Mouse (Mus musculus) neural tube, embryonic 12.5 days (tissue): ENCODE measurements around the gene Tspo. TPM values are rescaled to one million over a fixed set of nuclear protein-coding genes. Genes with fewer than 3 reads are reported as not detected.

Source experiments
- ATAC-seq: fragments of 200-750 bp; cut with Nextera tagmentation; 2 replicates; pipeline ENCODE4 v1.8.0; 2017; ENCODE audit warnings: low read depth, mild to moderate bottlenecking, moderate TSS enrichment, moderate library complexity; ENCODE audit not compliant: low FRiP score
- H3K27ac ChIP-seq: fragments of 300-500 bp; sonication (generic); 2 replicates; pipeline ENCODE4 v1.5.1; 2016
- H3K27me3 ChIP-seq: fragments of 300-500 bp; sonication (generic); replicated peaks from 2 replicates; pipeline ENCODE4 v1.6.1; 2016; ENCODE audit warnings: mild to moderate bottlenecking
- H3K36me3 ChIP-seq: fragments of 300-500 bp; sonication (generic); 2 replicates; pipeline ENCODE4 v1.6.1; 2016; ENCODE audit warnings: mild to moderate bottlenecking
- H3K4me1 ChIP-seq: fragments of 300-500 bp; sonication (generic); 2 replicates; pipeline ENCODE4 v1.6.1; 2016
- H3K4me2 ChIP-seq: fragments of 300-500 bp; sonication (generic); replicated peaks from 2 replicates; pipeline ENCODE4 v1.6.1; 2016; ENCODE audit warnings: mild to moderate bottlenecking
- H3K4me3 ChIP-seq: fragments of 300-500 bp; sonication (generic); 2 replicates; pipeline ENCODE4 v1.5.1; 2016
- H3K9ac ChIP-seq: fragments of 300-500 bp; sonication (generic); 2 replicates; pipeline ENCODE4 v1.6.1; 2016; ENCODE audit warnings: mild to moderate bottlenecking
- H3K9me3 ChIP-seq: fragments of 300-500 bp; sonication (generic); 2 replicates; pipeline ENCODE4 v1.6.1; 2016; ENCODE audit warnings: mild to moderate bottlenecking
- WGBS: fragments of 180-500 bp; shearing (Covaris S2); methylation state at CpG from one replicate; pipeline ENCODE4 v1.1.7; 2016; 5-methylcytosine and 5-hydroxymethylcytosine counted together
- polyA plus RNA-seq: library from polyadenylated mRNA; unstranded; fragments of >200 nt; fragmentation: Nextera tagmentation; extraction: Ambion mirVana; gene quantifications from 2 replicates; pipeline ENCODE4 v1.2.1, GENCODE M21; 2016

Tspo gene
- polyA plus RNA-seq, 1 experiment from 2014 or later: 15.7 TPM

GRCm38 (mm10) chr15:83529765-83530164 lies 33.6 kb upstream of the Tspo start:
- H3K27me3 ChIP-seq: peaks cover 35% of the 10 kb centered on the region
- peaks cover 8% of the 10 kb centered on the region for H3K4me1 ChIP-seq

GRCm38 (mm10) chr15:83530233-83530632 lies 33.2 kb upstream of the Tspo start:
- Histone ChIP-seq H3K4me2 (no peak overlapping the region), H3K4me1 (peaks cover 8% of the 10 kb centered on the region), H3K4me3 (no peak overlapping the region), H3K9ac (no peak overlapping the region), H3K9me3 (no peaks in the 10 kb centered on the region), H3K36me3 (no peaks in the 10 kb centered on the region), H3K27ac (no peak overlapping the region), H3K27me3 (peaks cover 31% of the 10 kb centered on the region)
- 77% methylated on average over 9 of the region's 9 CpGs for WGBS
- no peak for ATAC-seq

More at GRCm38 (mm10) chr15:83529765-83530164, 33.6 kb upstream of the Tspo start:
- Histone ChIP-seq H3K9ac (no peak overlapping the region), H3K9me3 (no peaks in the 10 kb centered on the region), H3K4me2 (no peak overlapping the region), H3K36me3 (no peaks in the 10 kb centered on the region), H3K4me3 (no peak overlapping the region), H3K27ac (no peak overlapping the region)
- 74% methylated on average over 5 of the region's 5 CpGs for WGBS
- ATAC-seq: no peak

GRCm38 (mm10) chr15:83530688-83531087 lies 32.7 kb upstream of the Tspo start:
- Histone ChIP-seq H3K4me2 (no peak overlapping the region), H3K27me3 (peaks cover 26% of the 10 kb centered on the region), H3K9me3 (no peaks in the 10 kb centered on the region), H3K36me3 (no peaks in the 10 kb centered on the region), H3K27ac (no peak overlapping the region), H3K4me1 (peaks cover 8% of the 10 kb centered on the region), H3K9ac (no peak overlapping the region), H3K4me3 (no peak overlapping the region)
- WGBS: 70% methylated on average over 6 of the region's 6 CpGs
- no peak for ATAC-seq

- H3K27me3 ChIP-seq: peaks cover 17% of the 10 kb centered on the region
- no peak overlapping the region for H3K9ac ChIP-seq
- peaks cover 4% of the 10 kb centered on the region for H3K4me1 ChIP-seq
- H3K4me2 ChIP-seq: no peak overlapping the region
- no peak overlapping the region for H3K4me3 ChIP-seq
- WGBS: 82% methylated on average over 5 of the region's 5 CpGs
- H3K27ac ChIP-seq: no peak overlapping the region
- ATAC-seq: no peak
- H3K9me3 ChIP-seq: no peaks in the 10 kb centered on the region
- H3K36me3 ChIP-seq: no peaks in the 10 kb centered on the region
Observed at GRCm38 (mm10) chr15:83531961-83532469, 31.4 kb upstream of the Tspo start.

- H3K9me3 ChIP-seq: no peaks in the 10 kb centered on the region
- no peak for ATAC-seq
- no peak overlapping the region for H3K27ac ChIP-seq
- WGBS: 75% methylated on average over 7 of the region's 7 CpGs
- no peaks in the 10 kb centered on the region; the same call in 1 of the 2 replicates for H3K4me1 ChIP-seq
- no peaks in the 10 kb centered on the region for H3K36me3 ChIP-seq
- H3K9ac ChIP-seq: no peak overlapping the region
- H3K27me3 ChIP-seq: peaks cover 11% of the 10 kb centered on the region
- H3K4me3 ChIP-seq: no peak overlapping the region
- H3K4me2 ChIP-seq: no peak overlapping the region
Observed at GRCm38 (mm10) chr15:83532606-83533005, 30.8 kb upstream of the Tspo start.

GRCm38 (mm10) chr15:83534960-83535889 lies 28.2 kb upstream of the Tspo start:
- ATAC-seq: no peak
- H3K4me1 ChIP-seq: no peaks in the 10 kb centered on the region; the same call in 1 of the 2 replicates
- H3K27me3 ChIP-seq: no peaks in the 10 kb centered on the region
- no peak overlapping the region for H3K4me3 ChIP-seq
- no peak overlapping the region for H3K27ac ChIP-seq
- H3K4me2 ChIP-seq: no peak overlapping the region
- H3K36me3 ChIP-seq: no peaks in the 10 kb centered on the region
- H3K9ac ChIP-seq: no peak overlapping the region
- no peaks in the 10 kb centered on the region for H3K9me3 ChIP-seq
- WGBS: 80% methylated on average over 17 of the region's 17 CpGs

- Histone ChIP-seq H3K9ac (no peak overlapping the region), H3K36me3 (no peaks in the 10 kb centered on the region), H3K4me2 (no peak overlapping the region), H3K4me1 (no peaks in the 10 kb centered on the region; the same call in 1 of the 2 replicates), H3K4me3 (no peak overlapping the region), H3K27ac (no peak overlapping the region), H3K9me3 (no peaks in the 10 kb centered on the region), H3K27me3 (no peaks in the 10 kb centered on the region)
- no peak for ATAC-seq
- WGBS: 83% methylated on average over 6 of the region's 6 CpGs
Observed at GRCm38 (mm10) chr15:83535890-83536231, 27.5 kb upstream of the Tspo start.

GRCm38 (mm10) chr15:83538855-83539254 lies 24.5 kb upstream of the Tspo start:
- no peak overlapping the region for H3K9ac ChIP-seq
- no peak overlapping the region for H3K4me3 ChIP-seq
- H3K27me3 ChIP-seq: no peaks in the 10 kb centered on the region
- H3K4me1 ChIP-seq: no peaks in the 10 kb centered on the region; the same call in 1 of the 2 replicates
- H3K36me3 ChIP-seq: no peaks in the 10 kb centered on the region
- H3K4me2 ChIP-seq: no peak overlapping the region
- ATAC-seq: no peak
- WGBS: 94% methylated on average over 2 of the region's 2 CpGs
- no peak overlapping the region for H3K27ac ChIP-seq
- H3K9me3 ChIP-seq: no peaks in the 10 kb centered on the region

GRCm38 (mm10) chr15:83539905-83540304 lies 23.5 kb upstream of the Tspo start:
- H3K27ac ChIP-seq: no peak overlapping the region
- H3K27me3 ChIP-seq: no peaks in the 10 kb centered on the region
- WGBS: 81% methylated on average over 4 of the region's 4 CpGs
- H3K4me3 ChIP-seq: no peak overlapping the region
- H3K4me2 ChIP-seq: no peak overlapping the region
- no peak overlapping the region for H3K9ac ChIP-seq
- H3K4me1 ChIP-seq: no peaks in the 10 kb centered on the region; the same call in 1 of the 2 replicates
- H3K9me3 ChIP-seq: no peaks in the 10 kb centered on the region
- no peaks in the 10 kb centered on the region for H3K36me3 ChIP-seq
- no peak for ATAC-seq

GRCm38 (mm10) chr15:83541647-83542287 lies 21.6 kb upstream of the Tspo start:
- Histone ChIP-seq H3K9me3 (no peaks in the 10 kb centered on the region), H3K4me2 (no peak overlapping the region), H3K27ac (no peak overlapping the region), H3K27me3 (no peaks in the 10 kb centered on the region), H3K36me3 (peaks cover 18% of the 10 kb centered on the region), H3K4me3 (no peak overlapping the region), H3K9ac (no peak overlapping the region), H3K4me1 (no peaks in the 10 kb centered on the region)
- ATAC-seq: no peak
- 81% methylated on average over 9 of the region's 9 CpGs for WGBS

- Histone ChIP-seq H3K27ac (no peak overlapping the region), H3K4me2 (no peak overlapping the region), H3K27me3 (no peaks in the 10 kb centered on the region), H3K36me3 (peaks cover 60% of the 10 kb centered on the region), H3K9ac (no peak overlapping the region), H3K9me3 (no peaks in the 10 kb centered on the region), H3K4me3 (no peak overlapping the region), H3K4me1 (no peaks in the 10 kb centered on the region)
- 91% methylated on average over 7 of the region's 7 CpGs for WGBS
- ATAC-seq: no peak
Observed at GRCm38 (mm10) chr15:83546029-83546428, 17.4 kb upstream of the Tspo start.

- Histone ChIP-seq H3K36me3 (peaks cover 69% of the 10 kb centered on the region), H3K4me2 (no peak overlapping the region), H3K27ac (no peak overlapping the region), H3K4me1 (no peaks in the 10 kb centered on the region), H3K9me3 (no peaks in the 10 kb centered on the region), H3K9ac (no peak overlapping the region), H3K27me3 (no peaks in the 10 kb centered on the region), H3K4me3 (no peak overlapping the region)
- no peak for ATAC-seq
- 95% methylated on average over 8 of the region's 8 CpGs for WGBS
Observed at GRCm38 (mm10) chr15:83547144-83547543, 16.2 kb upstream of the Tspo start.
